24 mouse cellular contexts compared by ENCODE assay signal in genomic region chr12:26057491-26058054, GRCm38 (mm10).
DNase-seq lines count a peak whose midpoint lies in the region; TF ChIP-seq lines count a peak whose summit lies in the region.
"Had no signal": no experiment of that assay in that cellular context is flagged by ENCODE, and none has a peak within 500 bp of the region (broad histone marks: within the 10 kb centered on the region; RNA-seq: fewer than 3 reads in every experiment).

No protein-coding gene starts in this region.

- H3K4me3 ChIP-seq in CH12.LX (replicated peaks in 1 of 3; ENCODE audit: low read depth in 2 of 3, low read length in 2 of 3, poor library complexity in 1 of 3), result no peak overlapping the region
- H3K4me3 ChIP-seq: embryonic facial prominence, embryonic 12.5 days; forebrain, embryonic 12.5 days; heart, embryonic 15.5 days; hindbrain, embryonic 13.5 days; limb, embryonic 12.5 days; myocyte had no signal

- dilution Hi-C loops in CH12.LX (cut with MboI; ENCODE audit: extremely low pct_ligation_motif_present, extremely low pct_unique_long_range_greater_than_20kb, low sequenced_read_pairs), result no loop called here

- TF ChIP-seq EP300 in CH12.LX (IDR thresholded peaks at IDR 0.05; ENCODE audit: low read length), result peak; percentile 44; the same call in 1 of the 2 replicates

- H3K9me3 ChIP-seq in CH12.LX (replicated peaks; ENCODE audit: low read length), result no peaks in the 10 kb centered on the region
- H3K9me3 ChIP-seq: embryonic facial prominence, embryonic 12.5 days; forebrain, embryonic 12.5 days; heart, embryonic 15.5 days; hindbrain, embryonic 13.5 days; limb, embryonic 12.5 days had no signal

- no peaks in the 10 kb centered on the region for H3K27me3 ChIP-seq in CH12.LX (replicated peaks)
- H3K27me3 ChIP-seq: embryonic facial prominence, embryonic 12.5 days; forebrain, embryonic 12.5 days; heart, embryonic 15.5 days; hindbrain, embryonic 13.5 days; limb, embryonic 12.5 days had no signal

- no peak overlapping the region for H3K4me2 ChIP-seq in CH12.LX (ENCODE audit: insufficient read depth, low read depth, poor library complexity, severe bottlenecking)
- H3K4me2 ChIP-seq: embryonic facial prominence, embryonic 12.5 days; forebrain, embryonic 12.5 days; heart, embryonic 15.5 days; hindbrain, embryonic 13.5 days; limb, embryonic 12.5 days; liver, embryonic 11.5 days had no signal

- H3K79me2 ChIP-seq in CH12.LX (replicated peaks; ENCODE audit: control insufficient read depth, extremely low read depth, insufficient read depth, poor library complexity, severe bottlenecking), result no peaks in the 10 kb centered on the region

- H3K27ac ChIP-seq in CH12.LX (ENCODE audit: insufficient read depth, low read depth), result no peak overlapping the region
- H3K27ac ChIP-seq: embryonic facial prominence, embryonic 12.5 days; forebrain, embryonic 12.5 days; heart, embryonic 15.5 days; hindbrain, embryonic 13.5 days; limb, embryonic 12.5 days had no signal

- in situ Hi-C loops in CH12.LX (cut with MboI; ENCODE audit: low pct_ligation_motif_present, low pct_unique_long_range_greater_than_20kb, low sequenced_read_pairs), result no loop called here

- DNase-seq in spleen, postnatal 36 days (ENCODE audit: low spot score in 2 of 2), result peak; percentile 14 to 21
- no peak for DNase-seq in spleen, adult 12 weeks (ENCODE audit: low spot score)
- DNase-seq in CD4-positive, CD25-positive, alpha-beta regulatory T cell, adult 2 months (ENCODE audit: low read depth, low spot score), result peak; percentile 61
- DNase-seq in CH12.LX (ENCODE audit: extremely low read depth), result peak; percentile 26
- peak; percentile 54 for DNase-seq in naive thymus-derived CD4-positive, alpha-beta T cell, adult 2 months (ENCODE audit: low read depth)
- DNase-seq in gastrocnemius, adult 18-20 months (ENCODE audit: low spot score), result no peak
- DNase-seq in layer of hippocampus, postnatal 25 days (ENCODE audit: extremely low spot score in 1 of 2, low spot score in 1 of 2), result no peak
- DNase-seq: adrenal gland, adult 2 months; cerebellum, adult 18-20 months; cerebellum, postnatal 14 days; gastrocnemius, postnatal 36 days; heart, postnatal 36 days; kidney, adult 8-10 months; kidney, postnatal 10 days; layer of hippocampus, postnatal 36 days; lung, adult 18-20 months; lung, postnatal 4 days had no signal

- TF ChIP-seq RAD21 in CH12.LX (IDR thresholded peaks at IDR 0.05; ENCODE audit: low read depth, low read length), result no peak; the same call in 1 of the 2 replicates

- no peaks in the 10 kb centered on the region for H3K36me3 ChIP-seq in CH12.LX (replicated peaks in 1 of 2; ENCODE audit: control insufficient read depth in 1 of 2, insufficient read depth in 1 of 2, low read length in 1 of 2)
- H3K36me3 ChIP-seq: embryonic facial prominence, embryonic 12.5 days; forebrain, embryonic 12.5 days; heart, embryonic 15.5 days; hindbrain, embryonic 13.5 days; limb, embryonic 12.5 days had no signal

- peaks cover 0 to 3% of the 10 kb centered on the region in 2 experiments; a peak in 1 of 4 replicates for H3K4me1 ChIP-seq in CH12.LX (ENCODE audit: control insufficient read depth in 1 of 2, insufficient read depth in 2 of 2)
- H3K4me1 ChIP-seq: embryonic facial prominence, embryonic 12.5 days; forebrain, embryonic 12.5 days; heart, embryonic 15.5 days; hindbrain, embryonic 13.5 days; limb, embryonic 12.5 days had no signal

- TF ChIP-seq POLR2A in CH12.LX (IDR thresholded peaks at IDR 0.05; ENCODE audit: low read depth, low read length), result no peak

- H3K9ac ChIP-seq in CH12.LX (ENCODE audit: insufficient read depth, low read depth), result no peak overlapping the region
- H3K9ac ChIP-seq: embryonic facial prominence, embryonic 12.5 days; forebrain, embryonic 12.5 days; heart, embryonic 15.5 days; hindbrain, embryonic 13.5 days; limb, embryonic 12.5 days had no signal

- no peak for TF ChIP-seq CTCF in CH12.LX (conservative IDR thresholded peaks at IDR 0.05 in 1 of 2, IDR thresholded peaks at IDR 0.05 in 1 of 2; ENCODE audit: low read depth in 2 of 2, low read length in 2 of 2)

TF ChIP-seq in CH12.LX, 34 proteins besides CTCF, POLR2A, EP300 and RAD21:
- TF ChIP-seq CHD1 (IDR thresholded peaks at IDR 0.05; ENCODE audit: low read depth, low read length) (no peak), NRF1 (IDR thresholded peaks at IDR 0.05; ENCODE audit: low read depth, low read length) (no peak), ELF1 (IDR thresholded peaks at IDR 0.05; ENCODE audit: low read depth, low read length) (no peak), ZNF384 (IDR thresholded peaks at IDR 0.05; ENCODE audit: low read depth, low read length) (peak; percentile 82), SIN3A (IDR thresholded peaks at IDR 0.05; ENCODE audit: low read length) (no peak), MAX (IDR thresholded peaks at IDR 0.05; ENCODE audit: low read length) (no peak), MXI1 (IDR thresholded peaks at IDR 0.05; ENCODE audit: low read depth, low read length) (0 out of 2 replicates have a peak, but pooled peaks have one; percentile 29), GABPA (IDR thresholded peaks at IDR 0.05; ENCODE audit: insufficient replicate concordance, low read depth, low read length) (no peak), JUN (IDR thresholded peaks at IDR 0.05; ENCODE audit: insufficient read depth, low read depth, low read length) (no peak), BHLHE40 (IDR thresholded peaks at IDR 0.05; ENCODE audit: low read depth, low read length) (0 out of 2 replicates have a peak, but pooled peaks have one; percentile 11)

Comparison
In these comparisons a context has a peak if more than half of its experiments do, and no peak if none do; other contexts are left out.
1. DNase-seq: peak in spleen, postnatal 36 days (2 of 2), CD4-positive, CD25-positive, alpha-beta regulatory T cell, adult 2 months (single experiment), CH12.LX (single experiment) and naive thymus-derived CD4-positive, alpha-beta T cell, adult 2 months (single experiment); none in spleen, adult 12 weeks (single experiment), gastrocnemius, adult 18-20 months (single experiment) and layer of hippocampus, postnatal 25 days (0 of 2).